Mouse (Mus musculus) inflammation-experienced regulatory T-cells, adult 6 months (primary cell): ENCODE measurements around the gene Npc1l1. TPM values are rescaled to one million over a fixed set of nuclear protein-coding genes. Genes with fewer than 3 reads are reported as not detected.
A peak's percentile ranks its signal among the peaks of the same experiment; 100 is the strongest.

Experiments
- ATAC-seq: one replicate; pipeline ENCODE4 v1.8.0; 2017
- polyA plus RNA-seq, 3 experiments: library from polyadenylated mRNA; unstranded; fragments of 100-300 nt; shearing (Covaris generic); gene quantifications; one replicate each; pipeline ENCODE4 v1.2.1; 2017

Gene Npc1l1
- polyA plus RNA-seq, 3 experiments from 2014 or later = not detected

DNA sequence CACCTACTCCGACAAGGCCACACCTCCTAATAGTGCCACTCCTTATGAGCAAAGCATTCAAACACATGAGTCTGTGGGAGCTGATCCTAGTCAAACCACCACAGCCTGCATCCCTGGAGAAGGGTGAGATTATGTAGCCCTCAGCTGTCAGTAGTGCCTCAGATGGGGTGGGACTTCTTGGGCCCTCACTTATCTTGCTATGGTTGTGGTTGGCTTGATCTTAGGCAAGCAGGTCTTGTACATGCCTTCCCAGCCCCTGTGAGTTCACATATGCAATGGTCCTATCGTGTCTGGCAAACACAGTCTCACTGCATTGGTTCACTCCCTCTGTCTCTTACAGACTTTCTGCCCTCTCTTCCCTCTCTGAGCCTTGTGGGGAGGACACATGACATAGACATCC is 22.9 kb downstream of the Npc1l1 start:
- ATAC-seq = no peak

- peak; percentile 6 for ATAC-seq
Measured at GRCm38 (mm10) chr11:6200570-6200969, 29.4 kb downstream of the Npc1l1 start.

- peak; percentile 90 for ATAC-seq
Measured at GRCm38 (mm10) chr11:6200087-6200569, 29.8 kb downstream of the Npc1l1 start, which contains the start of gene Nudcd3. Gene Nudcd3, minus strand, starts transcription at chr11:6200415.

GRCm38 (mm10) chr11:6199410-6200086 is 30.4 kb downstream of the Npc1l1 start, which contains the start of gene A730071L15Rik:
Gene A730071L15Rik, plus strand, starts transcription at chr11:6200029.
- ATAC-seq = peak; percentile 20

DNA sequence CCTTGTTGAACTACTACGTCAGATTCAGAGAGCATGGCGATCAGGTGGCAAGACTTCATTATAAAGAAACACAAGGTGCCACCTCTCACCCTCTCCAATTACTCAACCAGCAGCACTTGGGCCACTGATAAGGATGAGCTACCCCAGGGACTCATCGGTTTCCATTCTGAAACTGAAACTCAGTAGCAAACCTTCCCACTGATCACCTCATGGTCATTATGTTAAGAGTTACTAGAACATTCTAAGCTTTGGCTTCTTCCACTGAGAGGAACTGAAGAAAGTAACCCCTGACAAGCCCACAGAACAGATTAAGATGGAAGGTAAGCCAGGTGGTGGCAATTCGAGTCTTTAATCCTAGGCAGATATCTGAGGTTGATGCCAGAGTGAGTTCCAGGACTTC is 31.5 kb downstream of the Npc1l1 start:
- no peak for ATAC-seq

DNA sequence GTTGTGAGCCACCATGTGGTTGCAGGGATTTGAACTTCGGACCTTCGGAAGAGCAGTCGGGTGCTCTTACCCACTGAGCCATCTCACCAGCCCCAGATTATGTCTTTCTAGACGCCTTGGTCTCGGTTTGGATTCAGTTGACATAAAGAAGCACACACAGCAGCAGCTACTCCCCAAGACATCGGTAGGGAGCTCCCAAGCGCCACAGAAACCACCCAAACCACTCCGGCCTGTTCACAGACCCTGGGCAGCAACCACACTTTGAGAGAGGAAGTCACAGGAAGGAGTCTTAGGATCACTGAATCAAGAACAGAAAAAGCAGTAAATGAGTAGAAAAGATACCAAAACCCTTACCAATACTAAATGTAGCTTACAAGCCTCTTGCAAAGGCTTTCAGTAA is 33.2 kb downstream of the Npc1l1 start:
- no peak for ATAC-seq

DNA sequence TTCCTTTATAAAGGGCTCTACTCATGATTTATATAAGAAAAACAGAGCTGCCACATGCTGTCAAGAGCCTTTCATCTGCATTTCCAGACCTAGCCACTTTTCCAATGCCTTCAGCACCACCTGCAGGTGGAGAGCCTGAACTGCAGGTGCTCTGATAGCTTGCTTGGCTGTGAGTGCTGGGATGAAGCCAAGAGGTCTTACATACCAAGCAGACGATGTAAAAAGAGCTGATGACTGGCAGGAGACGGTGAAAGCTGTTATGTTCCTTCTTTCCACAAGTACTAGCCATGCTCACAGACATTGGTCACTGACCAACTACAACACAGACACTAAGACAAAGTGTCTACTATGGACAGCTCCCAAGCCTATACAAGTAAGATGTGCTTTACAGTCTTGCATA is 42.1 kb downstream of the Npc1l1 start:
- peak; percentile 64 for ATAC-seq

- ATAC-seq = peak; percentile 16
Measured at GRCm38 (mm10) chr11:6187399-6187798, 42.5 kb downstream of the Npc1l1 start.

DNA sequence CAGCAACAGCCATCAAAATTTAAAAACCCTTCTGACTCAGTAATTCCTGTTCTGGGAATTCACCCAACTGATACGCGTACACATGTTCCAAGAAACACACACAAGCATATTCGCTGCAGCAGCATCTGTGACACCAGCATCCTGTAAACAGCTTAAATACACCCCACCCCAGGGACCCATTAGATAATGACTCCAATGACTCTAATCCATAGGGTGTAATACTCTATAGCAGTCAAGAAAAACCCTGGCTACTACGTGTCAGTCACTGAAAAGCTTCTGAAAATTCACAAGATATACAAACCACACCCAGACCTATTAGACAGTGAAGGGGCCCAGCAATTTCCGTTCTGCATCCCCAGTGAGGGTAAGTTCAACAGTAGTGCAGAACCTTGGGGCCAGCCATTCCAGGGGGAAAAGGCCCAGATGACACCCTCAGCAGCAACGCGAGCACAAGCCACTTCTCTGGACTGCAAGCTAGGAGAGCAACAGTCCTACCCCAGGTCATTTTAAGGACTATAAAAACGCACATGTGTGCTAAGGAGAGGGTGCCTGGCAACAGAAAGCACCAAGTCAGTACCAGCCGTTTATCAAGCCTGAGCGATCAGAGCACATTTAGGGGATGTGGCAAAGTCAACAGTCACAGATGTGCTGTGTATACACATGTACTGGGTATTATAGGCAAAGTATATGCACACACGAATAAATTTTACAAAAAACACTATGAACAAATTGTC is 45.6 kb downstream of the Npc1l1 start:
- peak; percentile 58 for ATAC-seq

GRCm38 (mm10) chr11:6183246-6183645 is 46.7 kb downstream of the Npc1l1 start:
- ATAC-seq = no peak

- peak; percentile 34 for ATAC-seq
Measured at GRCm38 (mm10) chr11:6180811-6181399, 49.0 kb downstream of the Npc1l1 start.

- ATAC-seq = peak; percentile 26
Measured at GRCm38 (mm10) chr11:6179194-6179593, 50.7 kb downstream of the Npc1l1 start.

GRCm38 (mm10) chr11:6178673-6179166 is 51.2 kb downstream of the Npc1l1 start:
- peak; percentile 78 for ATAC-seq

- ATAC-seq = no peak
Measured at GRCm38 (mm10) chr11:6177781-6178420, 52.0 kb downstream of the Npc1l1 start.

DNA sequence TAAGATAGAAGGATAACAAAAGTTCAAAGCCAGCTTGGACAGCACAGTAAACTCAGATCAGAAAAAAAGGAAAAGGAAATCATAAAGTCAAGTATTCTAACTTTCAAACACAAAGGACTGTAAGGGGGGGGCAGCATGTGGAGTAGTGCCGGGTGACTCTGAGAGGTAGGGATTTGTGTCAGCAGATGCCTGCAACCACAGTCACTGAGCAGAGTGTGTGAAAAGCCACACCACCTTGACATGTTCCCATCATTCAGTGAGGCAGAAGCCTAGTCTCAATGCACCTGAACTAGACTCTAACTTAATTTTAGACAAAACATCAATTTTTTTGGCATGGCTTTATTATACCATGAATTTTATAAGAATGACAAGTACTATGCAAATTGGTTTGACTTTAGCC is 54.4 kb downstream of the Npc1l1 start:
- no peak for ATAC-seq

- ATAC-seq = no peak
Measured at GRCm38 (mm10) chr11:6174719-6175118, 55.2 kb downstream of the Npc1l1 start.

DNA sequence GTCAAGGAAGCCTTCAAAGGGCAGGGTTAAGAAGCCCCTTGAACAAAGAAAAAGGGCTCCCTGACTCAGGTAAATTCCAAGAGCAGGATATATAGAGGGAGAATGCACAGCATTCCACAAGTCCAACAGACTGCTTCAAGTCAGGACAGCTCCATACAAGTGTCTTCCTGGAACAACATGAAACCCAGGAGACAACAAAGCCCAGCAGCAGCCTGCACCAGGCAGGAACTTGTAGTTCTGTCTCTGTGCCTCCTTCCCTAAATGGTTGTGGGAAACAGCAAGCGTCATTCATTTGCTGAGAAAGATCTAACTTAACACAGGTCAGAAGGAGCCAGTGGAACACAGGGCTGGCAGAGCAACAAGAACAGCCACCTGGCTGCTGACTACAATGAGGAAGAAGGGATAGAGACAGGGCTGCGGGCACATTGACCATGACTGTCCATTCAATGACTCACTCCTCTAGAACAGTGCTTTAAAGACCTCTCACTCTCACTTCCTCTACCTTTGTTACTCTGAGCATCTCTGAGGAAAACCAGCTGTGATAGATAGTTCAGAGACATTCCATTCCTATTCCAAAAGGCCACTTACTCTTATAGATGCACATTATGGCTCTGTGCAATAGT is 60.8 kb downstream of the Npc1l1 start:
- no peak for ATAC-seq

DNA sequence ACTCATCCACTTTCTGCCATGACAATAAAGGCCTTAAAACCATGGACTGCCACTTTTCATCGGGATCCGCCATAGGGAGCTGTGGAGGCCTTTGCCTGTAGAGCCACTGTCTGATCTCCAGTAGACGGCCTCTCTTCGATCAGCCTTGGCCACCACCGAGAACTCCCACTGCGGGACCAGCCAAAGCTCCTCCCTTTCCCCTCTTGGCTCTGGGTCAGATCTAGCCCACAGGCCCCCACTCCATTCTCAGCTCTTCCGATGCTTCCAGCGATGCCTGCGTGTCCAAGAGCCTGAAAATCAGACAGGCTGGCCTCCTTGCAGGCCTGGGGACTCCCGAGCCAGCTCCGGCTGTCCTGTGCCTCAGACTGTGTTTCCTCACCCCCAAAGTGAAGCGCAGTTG is 63.6 kb downstream of the Npc1l1 start:
- ATAC-seq = no peak

DNA sequence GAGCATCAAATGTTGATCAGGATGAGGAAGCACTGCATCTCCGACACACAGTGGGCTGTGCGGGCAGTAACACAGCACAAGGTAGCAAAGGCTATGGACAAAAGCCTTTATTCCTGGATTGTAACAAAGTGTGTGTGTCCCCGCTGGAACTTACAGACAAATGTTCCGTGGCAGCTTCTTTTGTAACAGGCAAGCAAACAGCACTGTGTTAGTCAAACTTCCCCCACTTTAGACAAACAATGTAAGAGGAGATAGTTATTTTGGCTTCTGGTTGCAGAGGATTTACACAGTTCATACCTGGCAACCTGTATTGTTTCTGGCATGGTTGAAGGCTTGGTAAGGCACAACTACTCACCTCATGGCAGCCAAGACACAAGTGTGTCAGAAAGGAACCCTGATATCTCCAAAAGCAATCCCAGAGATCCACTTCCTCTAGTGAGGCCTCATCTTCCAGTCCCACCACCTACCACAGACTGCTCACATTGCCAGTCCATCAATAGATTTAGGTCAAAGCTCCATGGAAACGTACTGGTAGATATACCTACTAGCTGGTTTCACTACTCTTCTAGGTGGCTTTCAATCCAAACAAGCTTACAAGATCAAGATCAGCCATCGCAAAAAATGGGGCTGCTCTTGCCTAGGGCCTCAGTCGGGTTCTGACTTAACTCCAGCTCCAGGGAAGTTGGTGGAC is 64.4 kb downstream of the Npc1l1 start:
- ATAC-seq = no peak

DNA sequence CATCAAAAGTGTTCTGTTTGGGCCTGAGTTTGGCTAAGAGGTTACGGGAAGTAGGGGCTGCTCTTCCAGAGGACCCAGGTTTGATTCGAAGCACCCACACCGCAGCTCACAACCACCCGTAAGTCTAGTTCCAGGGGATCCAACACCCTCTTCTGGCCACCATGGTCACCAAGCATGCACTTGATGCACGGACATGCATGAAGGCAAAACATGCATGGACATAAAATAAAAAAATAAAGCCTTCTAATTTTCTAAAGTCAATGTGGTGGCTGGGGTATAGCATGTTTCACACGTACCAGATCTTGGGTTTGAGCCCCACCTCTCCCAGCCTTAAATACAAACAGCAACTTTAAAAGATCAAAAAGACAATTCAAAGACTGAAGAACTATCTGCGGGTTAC is 65.2 kb downstream of the Npc1l1 start:
- no peak for ATAC-seq

- ATAC-seq = peak; percentile 29
Measured at GRCm38 (mm10) chr11:6163706-6164105, 66.2 kb downstream of the Npc1l1 start.

GRCm38 (mm10) chr11:6163062-6163461 is 66.9 kb downstream of the Npc1l1 start:
- no peak for ATAC-seq
